Mouse (Mus musculus) heart, adult 2 months (tissue): ENCODE measurements around the gene Chrm4.

Experiments
- CTCF ChIP-seq: fragments of 200-600 bp; IDR thresholded peaks from 2 replicates; pipeline ENCODE4 v1.8.1; 2022; ENCODE audit warnings: antibody characterized with exemption, mild to moderate bottlenecking, moderate library complexity
- EP300 ChIP-seq: fragments of 200-500 bp; IDR thresholded peaks from 2 replicates; pipeline ENCODE4 v1.6.1; 2011; ENCODE audit warnings: low read depth, low read length, control low read depth; ENCODE audit not compliant: insufficient read depth
- POLR2A ChIP-seq: fragments of 200-500 bp; IDR thresholded peaks from 2 replicates; pipeline ENCODE4 v1.6.1; 2011; ENCODE audit warnings: mild to moderate bottlenecking, low read depth, low read length, control low read depth; ENCODE audit not compliant: insufficient read depth

DNA sequence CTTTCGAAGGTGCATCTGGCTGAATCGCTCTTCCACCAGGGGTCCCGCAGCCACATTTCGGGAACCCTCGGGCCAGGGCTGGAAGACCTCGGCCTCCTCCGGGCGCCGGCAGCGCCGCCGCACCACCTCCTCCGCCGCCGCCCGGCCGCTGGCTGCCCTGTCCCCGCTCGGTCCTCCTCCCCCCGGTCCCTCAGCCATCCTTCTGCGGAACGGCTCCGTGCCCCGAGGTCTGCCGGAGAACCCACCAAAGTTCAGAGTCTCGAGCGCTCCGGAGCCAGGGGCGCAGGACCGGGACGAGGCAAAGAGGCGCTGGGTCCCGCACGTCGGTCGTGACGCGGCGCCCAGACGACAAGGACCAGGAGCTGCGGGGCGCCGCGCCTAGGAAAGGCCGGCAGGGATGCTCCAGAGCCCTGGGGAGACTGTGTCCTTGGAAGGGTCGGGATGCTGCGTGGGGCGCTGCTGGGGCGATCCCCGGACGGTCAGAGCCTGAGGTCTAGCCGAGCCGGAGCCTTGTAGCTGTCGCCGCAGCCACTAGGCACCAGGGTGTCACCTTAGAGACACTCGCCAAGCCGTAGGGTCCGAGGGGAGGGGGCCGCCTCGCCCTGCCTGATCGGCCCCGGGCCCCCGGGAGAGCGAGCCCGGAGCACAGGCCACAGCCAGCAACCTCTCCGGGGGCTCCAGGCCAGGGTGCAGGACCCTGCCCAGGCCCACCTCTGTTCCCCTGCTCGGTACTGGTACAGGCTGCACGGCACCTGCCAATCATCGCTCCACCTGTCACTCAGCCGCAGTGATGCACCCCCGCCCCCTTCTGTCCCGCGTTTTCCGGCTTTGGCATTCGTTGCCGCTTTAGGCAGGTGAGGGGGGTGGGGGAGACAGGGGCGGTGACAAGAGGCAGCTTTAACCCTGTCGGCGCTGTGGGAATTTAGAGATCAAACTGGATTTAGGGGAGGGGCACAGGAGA, 48.8 kb downstream of the Chrm4 start, which contains the start of gene Dgkz:
- TF ChIP-seq CTCF, result no peak
- no peak for TF ChIP-seq EP300
- no peak for TF ChIP-seq POLR2A
